Mouse (Mus musculus): ENCODE results near the gene Frs2.

- TF ChIP-seq POLR2A (IDR thresholded peaks at IDR 0.05; ENCODE audit: borderline replicate concordance, extremely low read depth, insufficient read depth, insufficient read length, poor library complexity, severe bottlenecking): no peak
- TF ChIP-seq CTCF (IDR thresholded peaks at IDR 0.05; ENCODE audit: borderline replicate concordance, extremely low read depth, insufficient read depth, insufficient read length): no peak
Observed at GRCm38 (mm10) chr10:117045175-117046056, 102.9 kb downstream of the Frs2 start, which contains the start of gene Lrrc10.

Data from brain, embryonic 14.5 days (tissue).